Mouse (Mus musculus): ENCODE results near the gene Wscd2.

- TF ChIP-seq POLR2A (IDR thresholded peaks at IDR 0.05; ENCODE audit: borderline replicate concordance, extremely low read depth, insufficient read depth, insufficient read length, poor library complexity, severe bottlenecking) = no peak
- TF ChIP-seq CTCF (IDR thresholded peaks at IDR 0.05; ENCODE audit: borderline replicate concordance, extremely low read depth, insufficient read depth, insufficient read length) = no peak
Observed at GRCm38 (mm10) chr5:113584439-113584838, 94.3 kb downstream of the Wscd2 start.
